Mouse (Mus musculus) splenic B cell, adult 2 months (primary cell): ENCODE results near the gene Klk7.

Source experiments
- DNase-seq: peaks from one replicate; pipeline ENCODE4 v3.0.0-alpha.2; 2011; ENCODE audit warnings: low read depth, low spot score
- H3K27me3 ChIP-seq: 2 replicates; pipeline ENCODE4 v1.6.1; 2012; ENCODE audit warnings: mild to moderate bottlenecking, low read length, moderate library complexity, mixed read lengths; ENCODE audit not compliant: control insufficient read depth, poor library complexity, insufficient read depth, severe bottlenecking
- H3K36me3 ChIP-seq: 2 replicates; pipeline ENCODE4 v1.6.1; 2012; ENCODE audit warnings: mild to moderate bottlenecking, low read length, moderate library complexity, mixed read lengths; ENCODE audit not compliant: control insufficient read depth, poor library complexity, insufficient read depth, severe bottlenecking

The Klk7 gene

DNA sequence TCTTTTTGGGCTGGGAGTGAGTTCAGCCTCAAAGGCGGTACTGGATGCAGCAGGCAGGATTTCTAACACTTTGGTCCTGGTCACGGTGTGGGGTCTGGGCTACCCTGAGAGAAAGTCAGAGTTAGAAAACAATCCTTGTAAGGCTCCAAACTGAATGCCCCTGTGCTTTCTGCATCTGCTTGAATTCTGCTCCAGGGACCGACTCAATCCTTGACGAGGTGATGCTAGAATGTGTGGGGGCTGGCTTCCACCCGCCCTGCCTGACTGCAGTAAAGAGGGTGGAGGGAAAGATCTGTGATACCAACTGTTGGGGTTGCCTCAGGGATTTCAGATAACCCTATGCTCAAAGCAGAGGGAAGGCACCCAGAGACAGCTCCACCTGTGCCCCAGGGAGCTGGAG lies at the start of gene Klk7:
Klk7 (plus strand) TSS at position 301 of the 400 bp plus-strand sequence.
- DNase-seq, result no peak

GRCm38 (mm10) chr7:43766484-43766883 lies 44.6 kb upstream of the Klk7 start:
- H3K36me3 ChIP-seq, result no peaks in the 10 kb centered on the region
- no peaks in the 10 kb centered on the region for H3K27me3 ChIP-seq
- no peak for DNase-seq

More for the DNA sequence above, at the start of gene Klk7:
- Histone ChIP-seq H3K27me3 (no peaks in the 10 kb centered on the region), H3K36me3 (no peaks in the 10 kb centered on the region)

- Histone ChIP-seq H3K27me3 (no peaks in the 10 kb centered on the region), H3K36me3 (no peaks in the 10 kb centered on the region)
- no peak for DNase-seq
Observed at GRCm38 (mm10) chr7:43768597-43768996, 42.5 kb upstream of the Klk7 start, which contains the start of gene Klk12. Klk12 (plus strand) TSS chr7:43768897.

GRCm38 (mm10) chr7:43769636-43770035 lies 41.5 kb upstream of the Klk7 start:
- no peaks in the 10 kb centered on the region for H3K36me3 ChIP-seq
- H3K27me3 ChIP-seq, result no peaks in the 10 kb centered on the region
- DNase-seq, result no peak

GRCm38 (mm10) chr7:43770701-43771100 lies 40.4 kb upstream of the Klk7 start:
- DNase-seq, result no peak
- no peaks in the 10 kb centered on the region for H3K36me3 ChIP-seq
- no peaks in the 10 kb centered on the region for H3K27me3 ChIP-seq

GRCm38 (mm10) chr7:43771916-43772315 lies 39.2 kb upstream of the Klk7 start:
- DNase-seq, result no peak
- Histone ChIP-seq H3K36me3 (no peaks in the 10 kb centered on the region), H3K27me3 (no peaks in the 10 kb centered on the region)

- H3K36me3 ChIP-seq, result no peaks in the 10 kb centered on the region
- H3K27me3 ChIP-seq, result no peaks in the 10 kb centered on the region
- DNase-seq, result no peak
Observed at GRCm38 (mm10) chr7:43772901-43773300, 38.2 kb upstream of the Klk7 start.

- H3K36me3 ChIP-seq, result no peaks in the 10 kb centered on the region
- H3K27me3 ChIP-seq, result no peaks in the 10 kb centered on the region
- DNase-seq, result no peak
Observed at GRCm38 (mm10) chr7:43774364-43774763, 36.7 kb upstream of the Klk7 start, which contains the start of gene Klk11. Klk11 (plus strand) TSS chr7:43774604.

GRCm38 (mm10) chr7:43774802-43775201 lies 36.3 kb upstream of the Klk7 start:
- H3K36me3 ChIP-seq, result no peaks in the 10 kb centered on the region
- no peaks in the 10 kb centered on the region for H3K27me3 ChIP-seq
- no peak for DNase-seq

GRCm38 (mm10) chr7:43775311-43776057 lies 35.6 kb upstream of the Klk7 start:
- H3K36me3 ChIP-seq, result no peaks in the 10 kb centered on the region
- DNase-seq, result no peak
- no peaks in the 10 kb centered on the region for H3K27me3 ChIP-seq

GRCm38 (mm10) chr7:43776506-43776905 lies 34.6 kb upstream of the Klk7 start:
- Histone ChIP-seq H3K36me3 (no peaks in the 10 kb centered on the region), H3K27me3 (no peaks in the 10 kb centered on the region)
- no peak for DNase-seq

GRCm38 (mm10) chr7:43777423-43777822 lies 33.7 kb upstream of the Klk7 start:
- Histone ChIP-seq H3K27me3 (no peaks in the 10 kb centered on the region), H3K36me3 (no peaks in the 10 kb centered on the region)
- DNase-seq, result no peak

DNA sequence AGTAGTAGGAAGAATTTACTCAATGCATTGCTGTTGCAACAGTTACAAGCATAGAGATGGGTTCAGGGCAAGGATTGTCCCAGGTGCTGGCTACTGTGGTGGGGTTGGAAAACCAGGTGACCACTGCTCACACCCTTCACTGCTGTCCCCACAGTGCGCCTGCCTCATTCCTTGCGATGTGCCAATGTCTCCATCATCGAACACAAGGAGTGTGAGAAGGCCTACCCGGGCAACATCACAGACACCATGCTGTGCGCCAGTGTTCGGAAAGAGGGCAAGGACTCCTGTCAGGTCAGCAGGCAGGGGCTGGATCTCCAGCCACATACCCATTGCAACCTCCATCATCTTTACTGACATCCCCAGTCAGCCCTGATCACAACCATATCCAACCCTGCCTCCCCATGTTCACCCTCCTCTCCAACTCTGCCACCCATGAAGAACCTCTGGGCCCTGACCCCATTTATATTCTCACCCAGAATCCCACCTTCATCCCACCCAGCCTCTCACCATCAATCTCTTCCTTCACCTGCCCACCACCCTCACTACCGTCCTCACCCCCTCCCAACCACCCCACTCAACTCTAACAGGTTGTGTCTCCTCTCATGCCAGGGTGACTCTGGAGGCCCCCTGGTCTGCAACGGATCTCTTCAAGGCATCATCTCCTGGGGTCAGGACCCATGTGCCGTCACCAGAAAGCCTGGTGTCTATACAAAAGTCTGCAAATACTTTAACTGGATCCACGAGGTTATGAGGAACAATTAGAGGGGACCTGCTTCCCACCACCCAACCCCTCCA lies 32.7 kb upstream of the Klk7 start:
- DNase-seq, result no peak
- Histone ChIP-seq H3K27me3 (no peaks in the 10 kb centered on the region), H3K36me3 (no peaks in the 10 kb centered on the region)

- no peak for DNase-seq
- Histone ChIP-seq H3K36me3 (no peaks in the 10 kb centered on the region), H3K27me3 (no peaks in the 10 kb centered on the region)
Observed at GRCm38 (mm10) chr7:43780241-43780640, 30.9 kb upstream of the Klk7 start.

- no peaks in the 10 kb centered on the region for H3K36me3 ChIP-seq
- no peaks in the 10 kb centered on the region for H3K27me3 ChIP-seq
- no peak for DNase-seq
Observed at GRCm38 (mm10) chr7:43780746-43781145, 30.3 kb upstream of the Klk7 start, which contains the start of gene Klk10. Klk10 (plus strand) TSS chr7:43781035.
